Mouse (Mus musculus) heart, embryonic 13.5 days (tissue): Measurements from ENCODE around the gene Scn8a. TPM values are rescaled to one million over a fixed set of nuclear protein-coding genes. Genes with fewer than 3 reads are reported as not detected.
A peak's percentile ranks its signal among the peaks of the same experiment; 100 is the strongest.
"Not testable (repeated sequence)": the region's sequence is repeated elsewhere in the genome, so short reads cannot be mapped to it uniquely, and the experiment has no call there.

ENCODE experiments used
- ATAC-seq: fragments of 200-750 bp; cut with Nextera tagmentation; 2 replicates; pipeline ENCODE4 v1.8.0; 2017; ENCODE audit warnings: moderate TSS enrichment; ENCODE audit not compliant: insufficient number of reproducible peaks, low FRiP score, low TSS enrichment; ENCODE audit errors: extremely low read depth
- H3K27ac ChIP-seq: fragments of 300-500 bp; sonication (generic); replicated peaks from 2 replicates; pipeline ENCODE4 v1.5.1; 2015; ENCODE audit warnings: moderate library complexity, mild to moderate bottlenecking, inconsistent platforms
- H3K27me3 ChIP-seq: fragments of 300-500 bp; sonication (generic); replicated peaks from 2 replicates; pipeline ENCODE4 v1.6.1; 2015; ENCODE audit warnings: mild to moderate bottlenecking, inconsistent platforms
- H3K36me3 ChIP-seq: fragments of 300-500 bp; sonication (generic); 2 replicates; pipeline ENCODE4 v1.6.1; 2015; ENCODE audit warnings: mild to moderate bottlenecking, inconsistent platforms
- H3K4me1 ChIP-seq: fragments of 300-500 bp; sonication (generic); 2 replicates; pipeline ENCODE4 v1.6.1; 2015; ENCODE audit warnings: inconsistent platforms
- H3K4me2 ChIP-seq: fragments of 300-500 bp; sonication (generic); 2 replicates; pipeline ENCODE4 v1.6.1; 2015; ENCODE audit warnings: inconsistent platforms, mild to moderate bottlenecking, moderate library complexity
- H3K4me3 ChIP-seq: fragments of 300-500 bp; sonication (generic); 2 replicates; pipeline ENCODE4 v1.5.1; 2015; ENCODE audit warnings: moderate library complexity, mild to moderate bottlenecking, inconsistent platforms
- H3K9ac ChIP-seq: fragments of 300-500 bp; sonication (generic); 2 replicates; pipeline ENCODE4 v1.6.1; 2015; ENCODE audit warnings: inconsistent platforms, mild to moderate bottlenecking, moderate library complexity
- H3K9me3 ChIP-seq: fragments of 300-500 bp; sonication (generic); 2 replicates; pipeline ENCODE4 v1.6.1; 2016; ENCODE audit warnings: inconsistent platforms
- WGBS: fragments of 180-500 bp; shearing (Covaris S2); methylation state at CpG from one replicate; pipeline ENCODE4 v1.1.7; 2015; ENCODE audit warnings: mixed read lengths; 5-methylcytosine and 5-hydroxymethylcytosine counted together
- polyA plus RNA-seq: library from polyadenylated mRNA; unstranded; fragments of >200 nt; fragmentation: Nextera tagmentation; extraction: Ambion mirVana; gene quantifications from 2 replicates; pipeline ENCODE4 v1.2.1, GENCODE M21; 2015

Scn8a gene
- polyA plus RNA-seq: 0.29 and 0.88 TPM in 2 replicates

GRCm38 (mm10) chr15:100869558-100869957 lies at the start of gene Scn8a:
TSS of gene Scn8a (plus strand) at chr15:100869858.
- Histone ChIP-seq H3K9ac (no peak within 1 kb of the TSS), H3K4me1 (peaks cover 16% of the 10 kb centered on the region), H3K36me3 (no peaks in the 10 kb centered on the region), H3K4me2 (peak within 1 kb of the TSS; percentile 88), H3K27me3 (peaks cover 69% of the 10 kb centered on the region), H3K9me3 (0 out of 2 replicates have a peak, but pooled peaks cover 2% of the 10 kb centered on the region), H3K4me3 (peak within 1 kb of the TSS; percentile 67), H3K27ac (no peak within 1 kb of the TSS)
- no peak for ATAC-seq
- WGBS: 63% methylated on average over 7 of the region's 7 CpGs

DNA sequence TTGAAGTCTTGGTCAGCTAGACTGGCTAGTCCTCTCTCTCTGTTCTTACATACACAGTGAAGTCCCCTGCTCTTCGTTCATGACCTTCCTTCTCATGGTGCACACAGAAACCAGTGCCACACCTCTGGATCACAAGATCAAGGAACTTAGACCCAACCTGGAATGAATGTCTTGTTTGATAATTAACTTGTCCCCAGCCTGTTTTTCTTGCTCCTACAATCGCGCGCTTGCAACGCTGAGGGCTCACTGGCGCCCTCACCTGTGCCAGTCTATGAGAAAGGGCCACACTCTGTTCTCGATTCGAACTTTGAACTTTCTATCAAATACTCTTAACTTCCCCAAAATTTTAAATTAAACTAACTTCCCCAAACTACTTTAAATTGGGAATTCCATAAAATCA lies 47.8 kb upstream of the Scn8a start:
- no peak for ATAC-seq
- no peak overlapping the region for H3K9ac ChIP-seq
- no peaks in the 10 kb centered on the region for H3K36me3 ChIP-seq
- 0 out of 2 replicates have a peak, but pooled peaks cover 9% of the 10 kb centered on the region for H3K9me3 ChIP-seq
- H3K27ac ChIP-seq: no peak overlapping the region
- no peaks in the 10 kb centered on the region for H3K4me1 ChIP-seq
- peaks cover 71% of the 10 kb centered on the region for H3K27me3 ChIP-seq
- no peak overlapping the region for H3K4me3 ChIP-seq
- WGBS: 45% methylated on average over 8 of the region's 8 CpGs
- H3K4me2 ChIP-seq: no peak overlapping the region

DNA sequence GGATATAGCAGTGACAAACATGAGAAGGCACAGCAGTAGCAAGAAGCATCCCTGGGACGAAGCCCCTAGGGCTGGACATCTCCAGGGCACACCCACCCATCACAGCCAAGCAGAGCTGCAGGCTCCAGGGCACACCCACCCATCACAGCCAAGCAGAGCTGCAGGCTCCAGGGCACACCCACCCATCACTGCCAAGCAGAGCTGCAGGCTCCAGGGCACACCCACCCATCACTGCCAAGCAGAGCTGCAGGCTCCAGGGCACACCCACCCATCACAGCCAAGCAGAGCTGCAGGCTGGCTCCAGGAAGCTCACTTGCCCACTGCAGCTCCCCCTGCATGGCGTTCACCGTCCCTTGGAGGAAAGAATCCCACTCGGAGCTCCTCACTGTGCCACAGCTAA lies 47.3 kb upstream of the Scn8a start:
- not testable (repeated sequence) for H3K27ac ChIP-seq
- 61% methylated on average over 4 of the region's 4 CpGs for whole genome bisulfite sequencing
- H3K27me3 ChIP-seq: peaks cover 68% of the 10 kb centered on the region

GRCm38 (mm10) chr15:100825249-100825856 lies 44.3 kb upstream of the Scn8a start:
- no peak overlapping the region for H3K9ac ChIP-seq
- H3K27me3 ChIP-seq: peaks cover 70% of the 10 kb centered on the region
- no peaks in the 10 kb centered on the region for H3K36me3 ChIP-seq
- H3K4me2 ChIP-seq: no peak overlapping the region
- ATAC-seq: no peak
- no peaks in the 10 kb centered on the region for H3K4me1 ChIP-seq
- 21% methylated on average over 26 of the region's 26 CpGs for WGBS
- no peak overlapping the region for H3K4me3 ChIP-seq
- 0 out of 2 replicates have a peak, but pooled peaks cover 4% of the 10 kb centered on the region for H3K9me3 ChIP-seq
- H3K27ac ChIP-seq: no peak overlapping the region

More for the DNA sequence above, 47.3 kb upstream of the Scn8a start:
- H3K4me3 ChIP-seq, H3K4me2 ChIP-seq, H3K9ac ChIP-seq, H3K4me1 ChIP-seq, H3K36me3 ChIP-seq, ATAC-seq, H3K9me3 ChIP-seq: not testable (repeated sequence)

DNA sequence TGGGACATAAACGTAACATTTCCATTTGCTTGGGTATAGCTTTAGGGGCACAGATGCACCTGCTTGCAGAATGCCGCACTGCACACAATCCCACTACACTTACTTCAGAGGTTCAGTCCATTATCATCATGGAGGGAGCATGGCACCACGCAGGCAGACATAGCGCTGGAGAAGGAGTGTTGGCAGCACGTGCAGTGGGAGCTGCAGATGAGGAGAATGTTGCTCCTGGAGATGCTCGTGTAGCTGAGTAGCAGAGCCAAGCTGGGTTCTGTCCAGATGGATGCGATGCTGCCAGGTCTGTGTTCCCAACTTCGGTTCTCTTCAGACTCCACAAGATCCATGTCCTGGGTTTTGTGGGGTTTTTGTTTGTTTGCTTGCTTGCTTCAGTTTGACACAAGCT lies 43.6 kb upstream of the Scn8a start:
- peaks cover 66% of the 10 kb centered on the region for H3K27me3 ChIP-seq
- WGBS: 78% methylated on average over 8 of the region's 8 CpGs
- H3K27ac ChIP-seq: no peak overlapping the region

DNA sequence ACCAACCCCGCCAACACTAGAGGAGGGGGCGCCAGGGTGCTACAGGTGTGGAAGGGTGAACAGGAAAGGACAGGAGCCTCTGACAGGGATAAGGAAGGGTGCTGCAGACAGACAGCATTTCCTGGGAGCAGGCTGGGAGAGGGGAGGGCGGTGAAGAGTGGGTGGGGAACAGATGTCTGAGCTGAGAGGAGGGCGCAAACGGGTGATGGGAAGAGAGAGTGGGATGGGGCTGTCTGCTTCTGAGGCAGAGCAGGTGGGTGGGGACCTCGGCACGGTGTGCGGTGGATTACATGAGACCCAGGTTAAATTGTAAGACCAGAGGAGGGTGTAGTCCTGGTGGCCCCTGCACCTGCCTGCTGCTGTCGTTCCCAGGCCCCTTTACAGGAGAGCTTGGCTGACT lies 39.9 kb upstream of the Scn8a start:
- 0 out of 2 replicates have a peak, but pooled peaks cover 4% of the 10 kb centered on the region for H3K9me3 ChIP-seq
- no peaks in the 10 kb centered on the region for H3K36me3 ChIP-seq
- ATAC-seq: no peak
- peaks cover 62% of the 10 kb centered on the region for H3K27me3 ChIP-seq
- WGBS: 77% methylated on average over 9 of the region's 9 CpGs
- no peak overlapping the region for H3K27ac ChIP-seq
- no peaks in the 10 kb centered on the region for H3K4me1 ChIP-seq
- H3K4me2 ChIP-seq: no peak overlapping the region
- no peak overlapping the region for H3K9ac ChIP-seq
- H3K4me3 ChIP-seq: no peak overlapping the region

More for the DNA sequence above, 43.6 kb upstream of the Scn8a start:
- Histone ChIP-seq H3K9me3 (0 out of 2 replicates have a peak, but pooled peaks cover 4% of the 10 kb centered on the region), H3K9ac (no peak overlapping the region), H3K4me3 (no peak overlapping the region), H3K36me3 (no peaks in the 10 kb centered on the region), H3K4me2 (no peak overlapping the region), H3K4me1 (no peaks in the 10 kb centered on the region)
- no peak for ATAC-seq

DNA sequence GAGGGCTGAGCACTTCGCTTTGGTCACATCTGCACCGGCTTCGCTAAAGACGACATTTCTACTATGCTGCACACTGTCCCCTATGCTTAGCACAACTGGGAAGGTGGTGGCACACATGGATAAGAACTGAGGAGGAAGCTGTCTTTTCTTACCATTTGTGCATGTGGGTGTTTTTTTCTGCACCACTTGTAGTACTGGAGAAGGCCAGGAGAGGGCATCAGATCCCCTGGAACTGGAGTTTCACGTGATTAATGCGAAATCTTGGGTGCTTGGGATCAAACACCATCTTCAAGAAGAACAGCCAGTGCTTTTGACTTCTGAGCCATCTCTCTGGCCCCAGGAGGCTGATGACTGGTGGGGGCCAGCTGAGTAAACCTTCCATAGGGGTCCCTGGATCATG lies 39.0 kb upstream of the Scn8a start:
- no peak overlapping the region for H3K4me2 ChIP-seq
- H3K27me3 ChIP-seq: peaks cover 54% of the 10 kb centered on the region
- H3K27ac ChIP-seq: no peak overlapping the region
- no peaks in the 10 kb centered on the region for H3K36me3 ChIP-seq
- no peak overlapping the region for H3K4me3 ChIP-seq
- 49% methylated on average over 6 of the region's 6 CpGs for WGBS
- no peaks in the 10 kb centered on the region for H3K4me1 ChIP-seq
- no peak overlapping the region for H3K9ac ChIP-seq
- ATAC-seq: no peak
- H3K9me3 ChIP-seq: 0 out of 2 replicates have a peak, but pooled peaks cover 4% of the 10 kb centered on the region

- no peaks in the 10 kb centered on the region for H3K4me1 ChIP-seq
- H3K36me3 ChIP-seq: no peaks in the 10 kb centered on the region
- H3K27ac ChIP-seq: no peak overlapping the region
- no peak overlapping the region for H3K4me3 ChIP-seq
- no peak for ATAC-seq
- H3K27me3 ChIP-seq: peaks cover 52% of the 10 kb centered on the region
- 0 out of 2 replicates have a peak, but pooled peaks cover 4% of the 10 kb centered on the region for H3K9me3 ChIP-seq
- WGBS: 83% methylated on average over 8 of the region's 8 CpGs
- no peak overlapping the region for H3K4me2 ChIP-seq
- H3K9ac ChIP-seq: no peak overlapping the region
Observed at GRCm38 (mm10) chr15:100832144-100832543, 37.5 kb upstream of the Scn8a start.

DNA sequence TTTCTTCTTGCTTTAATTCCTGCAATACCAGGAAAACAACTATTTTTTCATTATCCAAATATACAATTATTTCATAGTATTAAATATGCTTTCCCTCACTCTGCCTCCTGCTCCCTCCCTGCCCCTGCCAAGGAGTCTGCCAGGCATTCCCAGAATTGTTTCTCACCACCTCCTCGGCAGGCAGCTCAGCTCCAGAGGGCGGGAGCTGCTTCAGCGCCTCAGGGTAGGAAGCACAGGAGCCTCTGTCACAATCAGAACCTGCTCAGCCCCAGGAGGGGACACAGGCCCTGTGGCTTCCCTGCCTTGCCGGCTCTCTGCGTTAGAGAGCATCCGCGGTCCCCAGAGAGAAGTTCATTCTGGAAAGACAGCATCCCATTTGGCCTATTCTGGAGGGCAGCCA lies 36.9 kb upstream of the Scn8a start:
- H3K27me3 ChIP-seq: peaks cover 51% of the 10 kb centered on the region
- WGBS: 23% methylated on average over 7 of the region's 7 CpGs
- H3K4me3 ChIP-seq: no peak overlapping the region
- H3K9me3 ChIP-seq: 0 out of 2 replicates have a peak, but pooled peaks cover 4% of the 10 kb centered on the region
- H3K36me3 ChIP-seq: no peaks in the 10 kb centered on the region
- H3K4me2 ChIP-seq: no peak overlapping the region
- H3K4me1 ChIP-seq: no peaks in the 10 kb centered on the region
- H3K27ac ChIP-seq: no peak overlapping the region
- no peak overlapping the region for H3K9ac ChIP-seq
- no peak for ATAC-seq

GRCm38 (mm10) chr15:100836729-100837128 lies 32.9 kb upstream of the Scn8a start:
- no peaks in the 10 kb centered on the region for H3K9me3 ChIP-seq
- H3K9ac ChIP-seq: no peak overlapping the region
- 74% methylated on average over 8 of the region's 8 CpGs for WGBS
- no peaks in the 10 kb centered on the region for H3K36me3 ChIP-seq
- H3K4me1 ChIP-seq: no peaks in the 10 kb centered on the region
- ATAC-seq: no peak
- H3K27ac ChIP-seq: no peak overlapping the region
- H3K27me3 ChIP-seq: peaks cover 32% of the 10 kb centered on the region
- no peak overlapping the region for H3K4me2 ChIP-seq
- H3K4me3 ChIP-seq: no peak overlapping the region

DNA sequence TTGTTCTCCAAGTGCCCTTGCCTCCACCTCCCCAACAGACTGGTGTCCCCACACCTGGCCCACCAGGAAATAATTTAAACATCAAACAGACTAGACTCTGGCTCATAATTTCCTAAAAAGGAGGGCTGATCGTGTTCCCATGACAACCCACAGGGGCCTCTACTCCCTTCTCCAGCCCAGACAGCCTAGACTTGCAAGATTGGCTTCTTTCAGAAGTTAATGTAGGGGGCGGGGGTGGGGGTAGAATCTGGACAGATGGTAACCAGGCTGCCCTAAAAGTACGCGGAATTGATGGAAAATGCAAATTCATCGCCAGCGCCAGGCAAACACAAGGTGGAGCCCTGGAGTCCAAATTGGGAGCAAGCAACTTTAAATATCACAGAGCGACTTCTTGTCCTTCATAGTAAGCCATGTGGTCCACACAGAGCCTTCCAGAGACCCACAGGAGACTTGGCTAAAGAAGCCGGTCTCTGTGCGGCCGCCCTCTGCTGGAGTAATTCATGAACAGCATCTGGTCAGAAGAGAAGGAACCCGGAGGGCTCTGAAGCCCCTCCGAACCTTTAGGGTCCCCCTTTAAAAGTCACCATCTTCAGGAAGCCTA lies 31.0 kb upstream of the Scn8a start:
- Histone ChIP-seq H3K27me3 (peaks cover 12% of the 10 kb centered on the region; the same call in 1 of the 2 replicates), H3K36me3 (no peaks in the 10 kb centered on the region), H3K9ac (no peak overlapping the region), H3K4me3 (no peak overlapping the region), H3K9me3 (no peaks in the 10 kb centered on the region), H3K4me2 (no peak overlapping the region), H3K27ac (no peak overlapping the region), H3K4me1 (no peaks in the 10 kb centered on the region)
- no peak for ATAC-seq
- WGBS: 39% methylated on average over 12 of the region's 12 CpGs
